Mouse (Mus musculus): ENCODE measurements around the gene Uqcc2. TPM values are rescaled to one million over a fixed set of nuclear protein-coding genes. Genes with fewer than 3 reads are reported as not detected.

Gene Uqcc2
- polyA plus RNA-seq, 1 experiment from 2014 or later, result 206 TPM

DNA sequence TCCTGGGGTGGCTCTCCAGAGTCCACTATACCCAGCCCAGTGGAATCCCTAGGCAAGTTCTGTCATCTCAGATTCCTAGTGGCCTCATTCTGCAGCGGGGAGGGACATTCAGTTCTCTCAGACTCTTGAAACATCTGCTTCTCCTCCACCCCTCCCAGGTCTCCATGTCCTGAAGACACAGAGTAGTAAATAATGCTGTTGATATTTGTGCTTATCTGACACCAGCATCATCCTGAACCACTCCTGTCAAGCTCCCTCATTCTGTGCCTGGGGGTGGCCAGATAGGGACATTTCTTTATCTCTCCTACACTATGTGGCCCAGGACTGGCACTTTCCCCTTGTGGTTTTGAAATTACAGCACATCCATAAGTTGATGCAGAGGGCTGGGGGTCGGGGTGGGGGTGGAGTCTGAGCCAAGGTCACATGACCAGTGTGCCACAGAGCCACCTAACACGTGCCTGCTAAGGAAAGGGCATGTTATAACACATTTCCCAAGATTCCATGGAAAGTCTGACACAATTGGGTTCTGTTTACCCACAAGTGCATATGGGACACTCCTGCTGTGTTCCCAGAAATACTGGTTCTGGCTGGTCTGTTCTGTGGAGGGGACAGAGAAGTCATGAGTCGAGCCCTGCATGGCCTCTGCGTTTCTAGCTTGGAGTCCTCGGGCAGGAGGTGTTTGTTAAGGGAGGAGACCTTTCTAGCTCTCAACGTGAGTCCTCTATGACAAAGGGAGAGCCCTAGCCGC, 19.4 kb upstream of the Uqcc2 start:
- no peaks in the 10 kb centered on the region for H3K9me3 ChIP-seq (ENCODE audit: control insufficient read depth)
- 36% methylated on average over 8 of the region's 8 CpGs for WGBS
- no peak for TF ChIP-seq CTCF (IDR thresholded peaks at IDR 0.05; ENCODE audit: low read depth)
- H3K4me2 ChIP-seq (replicated peaks; ENCODE audit: low read depth), result no peak overlapping the region
- ATAC-seq, result peak; percentile 28; the same call in 1 of the 2 replicates
- no peaks in the 10 kb centered on the region for H3K36me3 ChIP-seq (ENCODE audit: control insufficient read depth, insufficient read depth)
- H3K4me3 ChIP-seq (ENCODE audit: low read depth, low read length), result no peak overlapping the region
- no peaks in the 10 kb centered on the region for H3K27me3 ChIP-seq (replicated peaks; ENCODE audit: control insufficient read depth, insufficient read depth, low read length)
- no peak overlapping the region for H3K27ac ChIP-seq (ENCODE audit: low read depth, low read length)
- no peaks in the 10 kb centered on the region for H3K4me1 ChIP-seq (replicated peaks; ENCODE audit: control insufficient read depth, insufficient read depth, low read length)
- no peak overlapping the region for H3K9ac ChIP-seq (ENCODE audit: low read depth, low read length)

DNA sequence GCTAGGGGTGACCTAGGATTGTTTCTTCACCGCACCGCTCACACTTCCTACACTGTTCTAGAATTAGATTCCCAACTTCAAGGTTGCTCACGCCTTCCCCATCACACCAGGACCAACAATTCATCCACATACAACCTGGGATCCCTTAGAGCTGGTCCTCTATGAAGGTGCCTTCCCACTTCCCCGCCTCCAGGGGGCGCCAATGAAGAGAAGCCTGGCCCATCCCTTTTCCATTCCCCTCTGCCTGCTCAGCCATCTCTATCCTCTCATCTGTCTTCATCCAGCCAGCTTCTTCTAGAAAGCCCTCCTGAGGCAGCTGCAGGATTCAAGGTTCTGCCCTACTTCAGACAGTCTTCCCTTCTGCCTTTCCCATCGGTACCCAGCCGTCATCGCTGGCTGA, 17.7 kb upstream of the Uqcc2 start:
- Histone ChIP-seq H3K4me3 (ENCODE audit: low read depth, low read length) (no peak overlapping the region), H3K9me3 (ENCODE audit: control insufficient read depth) (no peaks in the 10 kb centered on the region), H3K27me3 (replicated peaks; ENCODE audit: control insufficient read depth, insufficient read depth, low read length) (no peaks in the 10 kb centered on the region), H3K27ac (ENCODE audit: low read depth, low read length) (no peak overlapping the region), H3K4me1 (replicated peaks; ENCODE audit: control insufficient read depth, insufficient read depth, low read length) (no peaks in the 10 kb centered on the region), H3K36me3 (ENCODE audit: control insufficient read depth, insufficient read depth) (no peaks in the 10 kb centered on the region), H3K9ac (ENCODE audit: low read depth, low read length) (no peak overlapping the region), H3K4me2 (replicated peaks; ENCODE audit: low read depth) (no peak overlapping the region)
- TF ChIP-seq CTCF (IDR thresholded peaks at IDR 0.05; ENCODE audit: low read depth), result peak; percentile 74
- 72% methylated on average over 8 of the region's 8 CpGs for WGBS
- ATAC-seq, result no peak

DNA sequence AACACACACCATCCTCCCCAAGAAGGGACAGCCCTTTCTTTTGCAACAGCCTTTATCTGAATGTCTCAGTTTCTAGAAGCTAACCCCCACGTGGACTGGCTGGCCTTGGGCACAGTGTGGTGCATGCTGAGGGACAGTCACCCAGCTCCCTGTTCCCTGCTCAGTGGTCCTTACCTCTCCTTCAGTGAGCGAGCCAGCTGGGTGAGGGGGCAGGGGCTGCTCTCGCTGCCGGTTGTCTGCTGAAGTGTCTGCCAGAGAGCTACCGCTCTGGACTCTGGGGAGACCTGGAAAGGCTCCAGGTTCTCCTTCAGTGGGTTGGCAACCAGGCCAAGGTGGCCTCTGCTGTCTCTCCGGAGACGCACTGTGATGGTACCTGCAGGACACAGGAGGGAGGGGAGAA, 17.2 kb upstream of the Uqcc2 start:
- no peak overlapping the region for H3K9ac ChIP-seq (ENCODE audit: low read depth, low read length)
- ATAC-seq, result no peak
- TF ChIP-seq CTCF (IDR thresholded peaks at IDR 0.05; ENCODE audit: low read depth), result no peak
- no peaks in the 10 kb centered on the region for H3K27me3 ChIP-seq (replicated peaks; ENCODE audit: control insufficient read depth, insufficient read depth, low read length)
- no peaks in the 10 kb centered on the region for H3K36me3 ChIP-seq (ENCODE audit: control insufficient read depth, insufficient read depth)
- H3K27ac ChIP-seq (ENCODE audit: low read depth, low read length), result no peak overlapping the region
- 66% methylated on average over 7 of the region's 7 CpGs for WGBS
- no peaks in the 10 kb centered on the region for H3K4me1 ChIP-seq (replicated peaks; ENCODE audit: control insufficient read depth, insufficient read depth, low read length)
- no peaks in the 10 kb centered on the region for H3K9me3 ChIP-seq (ENCODE audit: control insufficient read depth)
- no peak overlapping the region for H3K4me3 ChIP-seq (ENCODE audit: low read depth, low read length)
- H3K4me2 ChIP-seq (replicated peaks; ENCODE audit: low read depth), result no peak overlapping the region

DNA sequence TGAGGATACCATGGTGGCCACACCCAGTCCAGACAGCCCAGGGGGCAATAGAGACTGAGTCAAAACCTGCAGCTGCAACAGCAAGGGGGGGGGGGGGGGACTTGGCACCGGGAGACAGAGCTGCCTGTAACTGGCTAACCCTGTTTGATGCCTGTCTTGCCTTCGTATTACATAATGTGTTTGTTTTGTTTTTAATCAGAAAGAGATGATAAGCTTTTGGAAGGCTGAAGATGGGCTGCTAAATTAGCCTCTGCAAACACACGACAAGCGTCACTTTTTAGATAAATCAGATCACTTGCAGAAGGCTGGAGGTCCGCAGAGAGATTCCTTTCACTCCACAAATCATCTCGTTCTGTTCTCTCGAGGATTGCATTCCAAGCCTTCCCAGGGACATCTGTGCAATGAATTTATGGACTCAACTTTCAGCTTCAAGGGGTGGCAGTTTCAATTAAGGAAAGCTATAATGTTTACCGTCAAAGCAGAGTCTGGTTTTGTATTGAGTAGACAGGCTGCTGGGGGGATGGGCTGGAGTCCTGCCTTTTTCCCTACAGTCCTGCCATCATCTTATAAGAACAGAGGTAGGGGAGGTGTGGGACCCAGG, 12.7 kb upstream of the Uqcc2 start:
- 12% methylated on average over 7 of the region's 8 CpGs for WGBS
- Histone ChIP-seq H3K9ac (ENCODE audit: low read depth, low read length) (no peak overlapping the region), H3K4me3 (ENCODE audit: low read depth, low read length) (no peak overlapping the region), H3K4me1 (replicated peaks; ENCODE audit: control insufficient read depth, insufficient read depth, low read length) (no peaks in the 10 kb centered on the region; the same call in 1 of the 2 replicates), H3K4me2 (replicated peaks; ENCODE audit: low read depth) (no peak overlapping the region), H3K36me3 (ENCODE audit: control insufficient read depth, insufficient read depth) (no peaks in the 10 kb centered on the region), H3K27me3 (replicated peaks; ENCODE audit: control insufficient read depth, insufficient read depth, low read length) (no peaks in the 10 kb centered on the region), H3K9me3 (ENCODE audit: control insufficient read depth) (no peaks in the 10 kb centered on the region), H3K27ac (ENCODE audit: low read depth, low read length) (no peak overlapping the region)
- TF ChIP-seq CTCF (IDR thresholded peaks at IDR 0.05; ENCODE audit: low read depth), result no peak
- no peak for ATAC-seq

DNA sequence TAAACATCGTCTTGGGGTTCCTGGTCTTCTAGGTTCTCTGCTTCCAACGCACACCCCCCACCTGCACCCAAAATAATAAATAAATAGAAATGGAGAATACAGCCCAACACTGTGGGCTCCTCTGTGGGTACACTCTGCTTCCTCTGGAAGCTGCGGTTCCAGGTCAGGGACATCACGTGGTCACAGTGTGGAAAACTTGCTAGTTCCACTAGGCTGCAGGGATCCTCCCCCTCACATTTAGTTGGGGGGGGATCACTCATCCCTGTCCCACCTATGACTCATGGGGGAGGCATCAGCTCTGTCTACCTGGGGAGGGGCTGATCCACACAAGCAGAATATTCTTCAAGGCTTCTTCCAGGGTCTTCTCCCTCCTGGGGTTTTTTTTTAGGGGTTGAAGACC, 10.4 kb upstream of the Uqcc2 start:
- H3K4me1 ChIP-seq (replicated peaks; ENCODE audit: control insufficient read depth, insufficient read depth, low read length), result no peaks in the 10 kb centered on the region; the same call in 1 of the 2 replicates
- no peaks in the 10 kb centered on the region for H3K9me3 ChIP-seq (ENCODE audit: control insufficient read depth)
- H3K4me3 ChIP-seq (ENCODE audit: low read depth, low read length), result no peak overlapping the region
- H3K27me3 ChIP-seq (replicated peaks; ENCODE audit: control insufficient read depth, insufficient read depth, low read length), result no peaks in the 10 kb centered on the region
- no peak overlapping the region for H3K9ac ChIP-seq (ENCODE audit: low read depth, low read length)
- WGBS, result 71% methylated on average over 4 of the region's 4 CpGs
- H3K4me2 ChIP-seq (replicated peaks; ENCODE audit: low read depth), result no peak overlapping the region
- H3K27ac ChIP-seq (ENCODE audit: low read depth, low read length), result no peak overlapping the region
- no peak for ATAC-seq
- no peak for TF ChIP-seq CTCF (IDR thresholded peaks at IDR 0.05; ENCODE audit: low read depth)
- no peaks in the 10 kb centered on the region for H3K36me3 ChIP-seq (ENCODE audit: control insufficient read depth, insufficient read depth)

- no peaks in the 10 kb centered on the region; the same call in 1 of the 2 replicates for H3K4me1 ChIP-seq (replicated peaks; ENCODE audit: control insufficient read depth, insufficient read depth, low read length)
- no peak overlapping the region for H3K9ac ChIP-seq (ENCODE audit: low read depth, low read length)
- H3K9me3 ChIP-seq (ENCODE audit: control insufficient read depth), result no peaks in the 10 kb centered on the region
- no peak overlapping the region for H3K27ac ChIP-seq (ENCODE audit: low read depth, low read length)
- peak; percentile 57 for ATAC-seq
- TF ChIP-seq CTCF (IDR thresholded peaks at IDR 0.05; ENCODE audit: low read depth), result no peak
- no peaks in the 10 kb centered on the region for H3K36me3 ChIP-seq (ENCODE audit: control insufficient read depth, insufficient read depth)
- H3K4me2 ChIP-seq (replicated peaks; ENCODE audit: low read depth), result 0 out of 2 replicates have a peak overlapping the region, but pooled peaks have one; percentile 9
- 22% methylated on average over 10 of the region's 10 CpGs for WGBS
- H3K4me3 ChIP-seq (ENCODE audit: low read depth, low read length), result no peak overlapping the region
- no peaks in the 10 kb centered on the region for H3K27me3 ChIP-seq (replicated peaks; ENCODE audit: control insufficient read depth, insufficient read depth, low read length)
These were observed 8.3 kb upstream of the Uqcc2 start for GRCm38 (mm10) chr17:27141971-27142450.
